Mouse (Mus musculus) neural tube, embryonic 13.5 days (tissue): ENCODE measurements around the gene Gm38655. TPM values are rescaled to one million over a fixed set of nuclear protein-coding genes. Genes with fewer than 3 reads are reported as not detected.

Source experiments
- polyA plus RNA-seq: library from polyadenylated mRNA; unstranded; fragments of >200 nt; fragmentation: Nextera tagmentation; extraction: Ambion mirVana; gene quantifications from 2 replicates; pipeline ENCODE4 v1.2.1, GENCODE M21; 2015

Gm38655 gene
- polyA plus RNA-seq, 1 experiment from 2014 or later: not detected

Other genes with a start within 250 kb of the Gm38655 start
- gene Mapk8ip3, start 238.5 kb downstream of the Gm38655 start, polyA plus RNA-seq: 82.2 and 85.8 TPM in 2 replicates
- gene Jpt2, start 214.8 kb downstream of the Gm38655 start, polyA plus RNA-seq: 100 and 110 TPM in 2 replicates
- gene Cramp1l, start 159.7 kb downstream of the Gm38655 start, polyA plus RNA-seq: 7.0 and 7.3 TPM in 2 replicates
- 17.8 and 19.2 TPM in 2 replicates for gene Ift140, start 159.4 kb downstream of the Gm38655 start, polyA plus RNA-seq
- gene Tmem204, start 91.9 kb downstream of the Gm38655 start, polyA plus RNA-seq: 9.0 and 10.8 TPM in 2 replicates
- 45.7 and 46.7 TPM in 2 replicates for gene Telo2, start 59.5 kb downstream of the Gm38655 start, polyA plus RNA-seq
- not detected in 2 replicates for gene Ptx4, start 54.7 kb downstream of the Gm38655 start, polyA plus RNA-seq
- 23.7 and 24.4 TPM in 2 replicates for gene Clcn7, start 42.1 kb downstream of the Gm38655 start, polyA plus RNA-seq
- not detected in 2 replicates for gene Ccdc154, start 13.0 kb downstream of the Gm38655 start, polyA plus RNA-seq
- gene BC003965, start 9.1 kb upstream of the Gm38655 start, polyA plus RNA-seq: 32.6 and 32.7 TPM in 2 replicates
- 9.3 and 11.0 TPM in 2 replicates for gene Unkl, start 12.9 kb upstream of the Gm38655 start, polyA plus RNA-seq
- gene Gnptg, start 64.7 kb upstream of the Gm38655 start, polyA plus RNA-seq: 72.4 and 90.8 TPM in 2 replicates
- 62.1 and 62.3 TPM in 2 replicates for gene Tsr3, start 64.7 kb upstream of the Gm38655 start, polyA plus RNA-seq
- gene Baiap3, start 80.9 kb upstream of the Gm38655 start, polyA plus RNA-seq: 3.7 and 3.8 TPM in 2 replicates
- 503 and 513 TPM in 2 replicates for gene Ube2i, start 99.2 kb upstream of the Gm38655 start, polyA plus RNA-seq
- gene Prss34, start 122.9 kb upstream of the Gm38655 start, polyA plus RNA-seq: not detected in 2 replicates
- gene Prss28, start 133.2 kb upstream of the Gm38655 start, polyA plus RNA-seq: not detected in 2 replicates
- not detected in 2 replicates for gene Prss29, start 143.2 kb upstream of the Gm38655 start, polyA plus RNA-seq
- not detected in 2 replicates for gene Tpsab1, start 170.1 kb upstream of the Gm38655 start, polyA plus RNA-seq
- 0.45 TPM in 1 of 2 replicates, not detected in the other for gene Tpsb2, start 190.8 kb upstream of the Gm38655 start, polyA plus RNA-seq
- gene Tpsg1, start 193.8 kb upstream of the Gm38655 start, polyA plus RNA-seq: 0.68 TPM in 1 of 2 replicates, not detected in the other